Mouse (Mus musculus): ENCODE data around the gene Hsf4. TPM values are rescaled to one million over a fixed set of nuclear protein-coding genes. Genes with fewer than 3 reads are reported as not detected.
A peak's percentile ranks its signal among the peaks of the same experiment; 100 is the strongest.
"Not testable (repeated sequence)": the region's sequence is repeated elsewhere in the genome, so short reads cannot be mapped to it uniquely, and the experiment has no call there.

Gene Hsf4
- under 1 TPM; 0.42 to 0.53 TPM for total RNA-seq (2021)
- long read RNA-seq, experiment 1, result 0 reads
- long read RNA-seq, experiment 2, result 0 reads

DNA sequence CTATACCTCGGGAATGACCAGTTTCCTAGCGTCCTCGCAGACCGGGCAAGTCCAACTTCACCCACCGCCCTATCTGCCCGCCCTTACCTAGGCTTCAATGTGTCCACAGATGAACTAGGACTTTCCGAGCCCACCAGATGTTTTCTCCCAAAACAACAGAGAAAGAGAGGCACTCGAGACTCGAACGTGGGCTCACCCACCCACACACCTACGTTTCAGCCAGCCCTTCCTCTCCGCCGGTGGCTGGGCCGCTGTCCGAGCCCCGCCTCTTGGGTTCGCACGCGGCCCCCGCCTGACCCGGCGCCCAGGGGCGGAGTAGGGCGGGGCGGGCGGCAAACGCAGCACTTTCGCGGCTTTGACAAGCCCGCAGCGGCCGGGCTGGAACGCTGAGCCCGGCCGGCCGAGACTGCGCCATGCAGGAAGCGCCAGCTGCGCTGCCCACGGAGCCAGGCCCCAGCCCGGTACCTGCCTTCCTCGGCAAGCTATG lies at the start of gene Hsf4:
TSS of gene Hsf4 (plus strand) at position 341 of the 487 bp plus-strand sequence.
- no peak for DNase-seq (ENCODE audit: low spot score in 2 of 2)

- DNase-seq (ENCODE audit: low spot score in 2 of 2), result no peak
Measured at GRCm38 (mm10) chr8:105223850-105224249, 45.8 kb upstream of the Hsf4 start.

- DNase-seq (ENCODE audit: low spot score in 2 of 2), result peak; percentile 91 to 92
Measured at GRCm38 (mm10) chr8:105224413-105225271, 45.0 kb upstream of the Hsf4 start, which contains the start of gene D230025D16Rik. Gene D230025D16Rik, plus strand, starts transcription at chr8:105225145.

GRCm38 (mm10) chr8:105225272-105225593 lies 44.4 kb upstream of the Hsf4 start:
- DNase-seq (ENCODE audit: low spot score in 2 of 2), result no peak

GRCm38 (mm10) chr8:105225917-105226316 lies 43.7 kb upstream of the Hsf4 start:
- no peak for DNase-seq (ENCODE audit: low spot score in 2 of 2)

DNA sequence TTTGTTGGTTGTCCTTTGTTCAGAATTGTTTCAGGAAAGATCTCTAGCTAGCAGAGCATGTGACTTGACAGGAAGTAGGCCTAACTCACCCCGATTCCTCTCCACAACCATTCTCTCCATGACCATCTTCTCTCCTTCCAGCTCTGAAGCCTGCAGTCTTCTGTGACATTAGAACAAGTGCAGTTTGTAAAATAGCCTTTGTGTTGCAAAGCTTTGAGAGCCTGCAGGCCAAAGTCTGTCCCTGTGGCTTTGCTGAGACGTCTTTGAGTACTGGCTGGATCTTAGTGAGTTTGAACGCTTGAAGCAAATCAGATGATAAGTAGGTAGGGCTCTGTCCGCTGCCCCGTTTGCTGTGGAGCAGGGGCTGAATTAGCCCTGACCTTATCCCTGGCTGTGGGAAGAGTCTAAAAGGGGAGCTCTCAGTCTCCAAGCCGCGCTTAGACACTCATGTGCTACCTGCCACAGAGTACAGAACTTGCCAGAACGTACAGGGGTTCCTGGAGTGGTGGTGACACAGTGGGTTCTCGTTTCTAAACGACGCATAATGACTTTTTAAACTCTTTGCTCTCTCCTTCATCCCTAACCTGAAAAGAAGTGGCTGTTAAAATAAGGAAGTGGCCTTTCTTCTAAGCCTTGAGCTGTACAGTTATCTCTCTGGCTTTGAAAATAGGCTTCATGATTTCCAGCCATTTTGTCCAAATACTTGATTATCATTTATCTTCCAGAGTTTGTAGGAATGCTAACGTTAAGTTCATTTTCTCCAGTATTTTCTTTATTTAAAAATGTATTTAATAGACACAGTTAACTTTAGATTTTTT lies 37.9 kb upstream of the Hsf4 start:
- DNase-seq (ENCODE audit: low spot score in 2 of 2), result no peak

DNA sequence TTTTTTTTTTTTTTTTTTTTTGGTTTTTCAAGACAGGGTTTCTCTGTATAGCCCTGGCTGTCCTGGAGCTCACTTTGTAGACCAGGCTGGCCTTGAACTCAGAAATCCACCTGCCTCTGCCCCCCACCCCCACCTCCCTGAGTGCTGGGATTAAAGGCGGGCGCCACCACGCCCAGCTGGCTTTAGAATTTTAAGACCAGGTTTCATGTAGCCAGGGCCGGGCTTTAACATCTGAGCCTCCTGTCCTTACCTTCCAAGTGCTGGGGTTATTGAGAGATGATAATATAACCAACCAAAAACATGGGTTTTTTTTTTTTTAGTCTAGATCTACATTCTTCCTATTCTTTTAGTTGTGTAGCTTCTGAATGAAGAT lies 37.3 kb upstream of the Hsf4 start:
- not testable (repeated sequence) for DNase-seq (ENCODE audit: low spot score in 2 of 2)

GRCm38 (mm10) chr8:105233126-105233935 lies 36.3 kb upstream of the Hsf4 start:
- DNase-seq (ENCODE audit: low spot score in 2 of 2), result no peak

DNA sequence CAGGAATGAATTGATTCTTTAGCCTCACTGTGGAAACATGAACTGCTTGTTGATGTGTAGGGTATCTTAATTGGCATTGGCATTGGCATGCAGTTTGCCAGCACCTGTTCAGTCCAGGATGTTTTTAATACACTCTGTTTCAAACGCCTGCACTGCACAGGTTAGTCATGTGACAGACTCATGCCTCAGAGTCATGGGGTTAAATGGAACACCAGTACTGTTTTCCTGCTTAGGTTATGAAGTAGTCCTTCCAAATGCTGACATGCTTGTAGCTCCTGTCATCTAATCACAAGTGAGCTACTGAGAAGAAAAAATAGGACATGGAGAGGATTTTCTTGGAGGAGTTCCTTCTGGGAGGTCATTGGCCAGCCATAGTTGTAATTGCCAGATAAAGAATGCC lies 34.4 kb upstream of the Hsf4 start:
- DNase-seq (ENCODE audit: low spot score in 2 of 2), result no peak

DNA sequence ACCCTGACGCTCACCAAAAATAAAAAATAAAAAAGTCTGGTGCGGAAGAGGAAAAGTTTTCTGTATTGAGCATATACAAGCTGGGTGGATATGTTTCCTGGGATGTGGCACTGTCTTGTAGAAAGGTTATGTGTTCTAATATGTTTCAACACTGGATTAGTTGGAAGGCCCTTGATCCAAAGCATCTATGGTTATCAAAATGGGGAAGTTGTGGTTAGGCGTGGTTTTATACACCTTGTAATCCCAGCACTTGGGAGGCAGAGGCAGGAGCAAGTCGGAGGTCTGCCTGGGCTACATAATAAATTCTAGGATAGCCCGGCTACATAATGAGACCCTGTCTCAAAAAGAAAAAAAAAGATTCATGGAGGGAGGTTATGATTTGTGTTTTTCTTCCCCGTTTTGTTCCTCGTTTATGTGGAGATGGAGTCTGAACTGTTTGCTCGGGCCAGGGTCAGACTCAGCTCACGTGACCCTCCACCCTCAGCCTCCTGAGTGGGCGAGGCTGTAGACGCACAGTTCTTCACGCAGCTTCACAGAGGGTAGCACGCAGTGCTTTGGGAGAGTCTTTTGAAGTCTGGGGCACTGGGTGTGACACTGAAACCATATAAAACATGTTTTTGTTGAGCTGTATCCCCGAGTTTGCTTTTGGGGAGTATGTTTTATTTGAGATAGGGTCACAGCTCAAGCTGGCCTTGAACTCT lies 32.0 kb upstream of the Hsf4 start:
- DNase-seq (ENCODE audit: low spot score in 2 of 2), result no peak

GRCm38 (mm10) chr8:105241016-105241415 lies 28.6 kb upstream of the Hsf4 start:
- DNase-seq (ENCODE audit: low spot score in 2 of 2), result no peak

DNA sequence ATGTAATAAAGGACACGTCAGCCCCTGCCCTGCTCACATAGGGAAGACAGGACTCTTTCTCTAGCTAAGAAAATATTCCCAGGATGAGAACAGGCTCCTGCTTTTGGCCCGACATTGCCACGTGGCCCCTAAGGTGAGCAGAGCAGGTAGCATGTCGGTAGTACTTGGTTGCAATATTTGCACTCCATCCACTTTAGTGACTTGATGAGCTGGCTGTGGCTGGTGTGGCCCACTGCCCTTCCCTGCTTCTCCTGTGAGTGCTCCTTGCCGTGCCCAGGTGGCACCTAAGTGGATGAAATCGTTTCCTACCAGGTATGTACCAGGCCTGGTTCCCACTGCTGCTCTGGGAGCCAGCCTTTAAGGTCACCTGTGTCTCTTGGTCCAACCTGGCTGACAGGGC lies 17.6 kb upstream of the Hsf4 start:
- DNase-seq (ENCODE audit: low spot score in 2 of 2), result no peak

GRCm38 (mm10) chr8:105252680-105253537 lies 16.7 kb upstream of the Hsf4 start:
- DNase-seq (ENCODE audit: low spot score in 2 of 2), result no peak

- DNase-seq (ENCODE audit: low spot score in 2 of 2), result no peak
Measured at GRCm38 (mm10) chr8:105253766-105254151, 15.8 kb upstream of the Hsf4 start.

DNA sequence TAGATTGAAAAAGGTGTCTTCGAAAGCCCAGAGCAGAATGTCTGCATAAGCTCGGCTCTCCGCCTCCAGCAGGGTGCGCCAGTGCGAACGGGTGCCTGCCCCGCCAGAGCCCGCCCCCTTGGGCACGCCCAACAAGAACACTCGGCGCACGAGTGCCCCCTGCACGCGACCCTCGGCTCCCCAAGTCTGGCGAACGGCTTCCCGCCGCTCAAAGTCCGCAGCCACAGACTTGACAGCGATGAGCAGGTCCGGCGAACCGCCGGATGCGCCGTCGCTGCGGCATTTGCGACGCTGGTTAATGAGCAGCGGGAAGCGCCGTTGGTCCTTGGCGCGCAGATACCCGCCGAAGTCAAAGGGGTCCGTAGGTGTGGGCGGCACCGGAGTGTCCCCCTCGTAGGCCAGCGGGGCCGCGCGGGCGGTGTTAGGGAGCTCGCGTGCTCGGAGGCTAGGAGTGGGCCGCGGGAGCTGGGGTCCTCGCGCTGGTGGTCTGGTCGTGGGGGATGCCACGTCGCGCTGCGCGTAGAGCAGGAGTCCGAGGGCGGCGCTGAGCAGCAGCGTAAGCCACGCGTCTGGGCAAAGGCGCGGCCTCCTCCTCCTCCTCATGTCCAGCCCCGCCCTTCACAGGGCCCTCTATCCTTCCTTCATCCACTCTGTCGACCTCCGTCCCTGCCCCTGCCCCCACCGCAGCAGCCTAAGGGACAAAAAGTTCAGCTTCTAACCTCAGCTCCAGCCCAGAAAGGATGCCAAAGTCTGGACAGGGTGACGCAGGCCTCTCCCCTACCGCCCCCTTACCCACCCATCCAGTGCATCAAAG lies 15.2 kb upstream of the Hsf4 start:
- DNase-seq (ENCODE audit: low spot score in 2 of 2), result peak; percentile 79 to 80

DNA sequence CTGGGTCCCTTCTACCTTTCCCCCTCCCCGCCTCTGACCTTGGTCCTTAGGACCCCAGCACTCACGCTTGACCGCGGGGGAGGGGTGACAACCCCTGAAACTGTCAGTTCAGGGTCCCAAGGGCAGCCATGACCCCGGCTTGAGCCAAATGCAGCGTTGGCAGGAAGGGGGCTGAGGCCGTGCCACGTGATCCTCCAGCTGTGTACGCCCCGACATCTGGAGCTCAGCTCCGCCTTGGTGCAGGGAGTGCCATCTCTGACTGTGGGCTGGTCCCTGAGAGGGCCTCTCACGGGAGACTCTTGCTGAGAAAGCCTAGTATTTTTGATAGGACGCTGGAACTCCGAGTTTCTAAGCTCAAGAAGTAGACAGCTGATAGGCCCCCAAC lies 14.6 kb upstream of the Hsf4 start, which contains the start of gene B3gnt9:
TSS of gene B3gnt9 (minus strand) at position 188 of the 385 bp plus-strand sequence.
- no peak for DNase-seq (ENCODE audit: low spot score in 2 of 2)

GRCm38 (mm10) chr8:105257318-105258114 lies 12.1 kb upstream of the Hsf4 start:
- no peak for DNase-seq (ENCODE audit: low spot score in 2 of 2)

Data from adrenal gland, postnatal 4 days (tissue).